Mouse (Mus musculus): ENCODE measurements around the gene Agr2. TPM values are rescaled to one million over a fixed set of nuclear protein-coding genes. Genes with fewer than 3 reads are reported as not detected.
A peak's percentile ranks its signal among the peaks of the same experiment; 100 is the strongest.

The Agr2 gene
- 1.2 and 2.2 TPM in 2 replicates for polyA plus RNA-seq (2015; fragmentation: Nextera tagmentation; extraction: Ambion mirVana)

GRCm38 (mm10) chr12:35992711-35993110 lies at the start of gene Agr2:
Gene Agr2, plus strand, starts transcription at chr12:35992907.
- Histone ChIP-seq H3K4me1 (replicated peaks) (no peaks in the 10 kb centered on the region), H3K4me3 (no peak within 1 kb of the TSS), H3K4me2 (no peak within 1 kb of the TSS), H3K27ac (no peak within 1 kb of the TSS), H3K36me3 (no peaks in the 10 kb centered on the region), H3K27me3 (no peaks in the 10 kb centered on the region), H3K9ac (no peak within 1 kb of the TSS), H3K9me3 (replicated peaks) (no peaks in the 10 kb centered on the region)
- 67% methylated on average over 9 of the region's 9 CpGs for WGBS
- ATAC-seq (replicated peaks; ENCODE audit: insufficient number of reproducible peaks, insufficient read depth, low FRiP score, low read depth): no peak

GRCm38 (mm10) chr12:35951757-35952156 lies 41.0 kb upstream of the Agr2 start:
- Histone ChIP-seq H3K9ac (no peak overlapping the region), H3K36me3 (no peaks in the 10 kb centered on the region), H3K27ac (no peak overlapping the region), H3K4me2 (no peak overlapping the region), H3K27me3 (no peaks in the 10 kb centered on the region), H3K9me3 (replicated peaks) (no peaks in the 10 kb centered on the region), H3K4me1 (replicated peaks) (no peaks in the 10 kb centered on the region), H3K4me3 (no peak overlapping the region)
- 63% methylated on average over 1 of the region's 1 CpGs for WGBS
- no peak for ATAC-seq (replicated peaks; ENCODE audit: insufficient number of reproducible peaks, insufficient read depth, low FRiP score, low read depth)

- Histone ChIP-seq H3K4me2 (no peak overlapping the region), H3K4me1 (replicated peaks) (no peaks in the 10 kb centered on the region), H3K9ac (no peak overlapping the region), H3K27me3 (no peaks in the 10 kb centered on the region), H3K4me3 (no peak overlapping the region), H3K27ac (no peak overlapping the region), H3K36me3 (no peaks in the 10 kb centered on the region), H3K9me3 (replicated peaks) (no peaks in the 10 kb centered on the region)
- ATAC-seq (replicated peaks; ENCODE audit: insufficient number of reproducible peaks, insufficient read depth, low FRiP score, low read depth): no peak
- WGBS: 67% methylated on average over 2 of the region's 2 CpGs
Measured at GRCm38 (mm10) chr12:35957235-35957634, 35.5 kb upstream of the Agr2 start.

- Histone ChIP-seq H3K4me2 (no peak overlapping the region), H3K4me1 (replicated peaks) (no peaks in the 10 kb centered on the region), H3K9ac (no peak overlapping the region), H3K4me3 (no peak overlapping the region), H3K27ac (no peak overlapping the region), H3K9me3 (replicated peaks) (no peaks in the 10 kb centered on the region), H3K27me3 (no peaks in the 10 kb centered on the region), H3K36me3 (no peaks in the 10 kb centered on the region)
- 54% methylated on average over 7 of the region's 7 CpGs for WGBS
- no peak for ATAC-seq (replicated peaks; ENCODE audit: insufficient number of reproducible peaks, insufficient read depth, low FRiP score, low read depth)
Measured at GRCm38 (mm10) chr12:35966098-35966767, 26.5 kb upstream of the Agr2 start.

GRCm38 (mm10) chr12:35966768-35967141 lies 26.0 kb upstream of the Agr2 start:
- Histone ChIP-seq H3K4me1 (replicated peaks) (no peaks in the 10 kb centered on the region), H3K4me2 (no peak overlapping the region), H3K36me3 (no peaks in the 10 kb centered on the region), H3K4me3 (no peak overlapping the region), H3K27ac (no peak overlapping the region), H3K27me3 (no peaks in the 10 kb centered on the region), H3K9me3 (replicated peaks) (no peaks in the 10 kb centered on the region), H3K9ac (no peak overlapping the region)
- no peak for ATAC-seq (replicated peaks; ENCODE audit: insufficient number of reproducible peaks, insufficient read depth, low FRiP score, low read depth)
- WGBS: 70% methylated on average over 7 of the region's 7 CpGs

- Histone ChIP-seq H3K27me3 (no peaks in the 10 kb centered on the region), H3K27ac (no peak overlapping the region), H3K9me3 (replicated peaks) (no peaks in the 10 kb centered on the region), H3K4me2 (no peak overlapping the region), H3K4me1 (replicated peaks) (no peaks in the 10 kb centered on the region), H3K4me3 (no peak overlapping the region), H3K36me3 (no peaks in the 10 kb centered on the region), H3K9ac (no peak overlapping the region)
- ATAC-seq (replicated peaks; ENCODE audit: insufficient number of reproducible peaks, insufficient read depth, low FRiP score, low read depth): no peak
- WGBS: 74% methylated on average over 3 of the region's 3 CpGs
Measured at GRCm38 (mm10) chr12:35975898-35976297, 16.8 kb upstream of the Agr2 start.

- Histone ChIP-seq H3K4me1 (replicated peaks) (peaks cover 5% of the 10 kb centered on the region), H3K36me3 (no peaks in the 10 kb centered on the region), H3K4me2 (no peak overlapping the region), H3K27ac (no peak overlapping the region), H3K9me3 (replicated peaks) (no peaks in the 10 kb centered on the region), H3K4me3 (no peak overlapping the region), H3K9ac (no peak overlapping the region), H3K27me3 (no peaks in the 10 kb centered on the region)
- ATAC-seq (replicated peaks; ENCODE audit: insufficient number of reproducible peaks, insufficient read depth, low FRiP score, low read depth): no peak
- 61% methylated on average over 6 of the region's 6 CpGs for WGBS
Measured at GRCm38 (mm10) chr12:35977633-35978246, 15.0 kb upstream of the Agr2 start.

- H3K36me3 ChIP-seq: no peaks in the 10 kb centered on the region
- no peak overlapping the region for H3K4me2 ChIP-seq
- H3K9me3 ChIP-seq (replicated peaks): no peaks in the 10 kb centered on the region
- peaks cover 5% of the 10 kb centered on the region for H3K4me1 ChIP-seq (replicated peaks)
- WGBS: 63% methylated on average over 5 of the region's 5 CpGs
- H3K4me3 ChIP-seq: no peak overlapping the region
- no peak overlapping the region for H3K9ac ChIP-seq
- H3K27ac ChIP-seq: no peak overlapping the region
- no peaks in the 10 kb centered on the region for H3K27me3 ChIP-seq
- no peak for ATAC-seq (replicated peaks; ENCODE audit: insufficient number of reproducible peaks, insufficient read depth, low FRiP score, low read depth)
Measured at GRCm38 (mm10) chr12:35979625-35980024, 13.1 kb upstream of the Agr2 start.

GRCm38 (mm10) chr12:35981732-35982360 lies 10.9 kb upstream of the Agr2 start:
- no peaks in the 10 kb centered on the region for H3K9me3 ChIP-seq (replicated peaks)
- H3K4me3 ChIP-seq: no peak overlapping the region
- no peak overlapping the region for H3K27ac ChIP-seq
- H3K36me3 ChIP-seq: no peaks in the 10 kb centered on the region
- WGBS: 33% methylated on average over 6 of the region's 6 CpGs
- no peaks in the 10 kb centered on the region for H3K27me3 ChIP-seq
- no peak overlapping the region for H3K9ac ChIP-seq
- peaks cover 5% of the 10 kb centered on the region for H3K4me1 ChIP-seq (replicated peaks)
- ATAC-seq (replicated peaks; ENCODE audit: insufficient number of reproducible peaks, insufficient read depth, low FRiP score, low read depth): peak; percentile 73; the same call in 1 of the 2 replicates
- no peak overlapping the region for H3K4me2 ChIP-seq

- Histone ChIP-seq H3K4me2 (no peak overlapping the region), H3K27ac (no peak overlapping the region), H3K4me3 (no peak overlapping the region), H3K9me3 (replicated peaks) (no peaks in the 10 kb centered on the region), H3K36me3 (no peaks in the 10 kb centered on the region), H3K27me3 (no peaks in the 10 kb centered on the region), H3K9ac (no peak overlapping the region), H3K4me1 (replicated peaks) (peaks cover 5% of the 10 kb centered on the region)
- no peak for ATAC-seq (replicated peaks; ENCODE audit: insufficient number of reproducible peaks, insufficient read depth, low FRiP score, low read depth)
- 92% methylated on average over 9 of the region's 9 CpGs for WGBS
Measured at GRCm38 (mm10) chr12:35983472-35983871, 9.2 kb upstream of the Agr2 start.

GRCm38 (mm10) chr12:35984743-35985142 lies 8.0 kb upstream of the Agr2 start:
- Histone ChIP-seq H3K4me1 (replicated peaks) (peaks cover 5% of the 10 kb centered on the region), H3K36me3 (no peaks in the 10 kb centered on the region), H3K9ac (no peak overlapping the region), H3K4me3 (no peak overlapping the region), H3K4me2 (no peak overlapping the region), H3K27me3 (no peaks in the 10 kb centered on the region), H3K27ac (no peak overlapping the region), H3K9me3 (replicated peaks) (no peaks in the 10 kb centered on the region)
- WGBS: 78% methylated on average over 5 of the region's 5 CpGs
- ATAC-seq (replicated peaks; ENCODE audit: insufficient number of reproducible peaks, insufficient read depth, low FRiP score, low read depth): no peak

GRCm38 (mm10) chr12:35993583-35993982 lies 876 bp downstream of the Agr2 start:
- no peak overlapping the region for H3K27ac ChIP-seq
- H3K9ac ChIP-seq: no peak overlapping the region
- H3K36me3 ChIP-seq: no peaks in the 10 kb centered on the region
- ATAC-seq (replicated peaks; ENCODE audit: insufficient number of reproducible peaks, insufficient read depth, low FRiP score, low read depth): no peak
- no peak overlapping the region for H3K4me3 ChIP-seq
- 58% methylated on average over 3 of the region's 3 CpGs for WGBS
- no peaks in the 10 kb centered on the region for H3K4me1 ChIP-seq (replicated peaks)
- no peak overlapping the region for H3K4me2 ChIP-seq
- H3K27me3 ChIP-seq: no peaks in the 10 kb centered on the region
- H3K9me3 ChIP-seq (replicated peaks): no peaks in the 10 kb centered on the region

Measured in heart, embryonic 15.5 days (tissue).